Mouse (Mus musculus): ENCODE measurements around the gene Ankrd37.

Ankrd37 gene

DNA sequence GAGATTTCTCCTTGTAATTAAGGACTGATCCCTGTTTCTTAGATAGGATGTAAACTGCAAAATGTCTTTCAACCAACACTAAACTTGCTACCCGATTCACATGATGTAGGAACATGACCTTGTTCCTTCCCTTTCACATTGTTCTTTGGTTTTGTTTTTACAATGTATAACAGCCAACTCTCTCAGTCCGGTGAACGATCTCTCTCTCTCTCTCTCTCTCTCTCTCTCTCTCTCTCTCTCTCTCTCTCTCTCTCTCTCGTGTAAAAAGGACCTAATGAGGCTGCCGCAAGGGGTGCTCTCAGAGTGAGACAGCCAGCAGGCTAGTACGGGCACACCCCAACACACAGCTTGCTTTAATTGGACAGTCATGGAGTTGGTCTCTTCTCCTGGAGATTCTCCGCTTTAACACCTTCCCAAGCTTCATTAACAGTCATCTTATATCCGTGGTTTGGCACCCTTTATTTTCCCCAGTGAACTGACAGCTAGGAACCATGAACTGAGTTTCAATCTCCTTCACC lies 31.5 kb downstream of the Ankrd37 start:
- DNase-seq, result no peak

DNA sequence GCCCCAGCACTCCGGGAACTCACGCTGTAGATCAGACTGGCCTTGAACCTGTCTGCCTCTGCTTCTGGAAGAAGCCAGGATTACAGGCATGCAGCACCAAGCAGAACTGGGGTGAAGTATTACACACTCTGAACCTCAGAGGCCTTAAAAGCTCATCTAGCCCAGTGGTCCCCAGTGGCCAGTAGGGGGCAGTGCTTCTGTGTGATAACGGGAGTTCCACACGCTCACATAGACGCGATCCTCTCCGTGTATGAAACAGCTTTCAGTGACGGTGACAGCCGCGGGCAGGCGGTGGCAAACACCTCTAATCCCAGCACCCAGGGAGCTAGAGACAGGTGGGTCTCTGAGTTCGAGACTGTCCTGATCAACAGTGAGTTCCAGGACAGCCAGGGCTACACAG lies 34.6 kb downstream of the Ankrd37 start:
- DNase-seq, result no peak

DNA sequence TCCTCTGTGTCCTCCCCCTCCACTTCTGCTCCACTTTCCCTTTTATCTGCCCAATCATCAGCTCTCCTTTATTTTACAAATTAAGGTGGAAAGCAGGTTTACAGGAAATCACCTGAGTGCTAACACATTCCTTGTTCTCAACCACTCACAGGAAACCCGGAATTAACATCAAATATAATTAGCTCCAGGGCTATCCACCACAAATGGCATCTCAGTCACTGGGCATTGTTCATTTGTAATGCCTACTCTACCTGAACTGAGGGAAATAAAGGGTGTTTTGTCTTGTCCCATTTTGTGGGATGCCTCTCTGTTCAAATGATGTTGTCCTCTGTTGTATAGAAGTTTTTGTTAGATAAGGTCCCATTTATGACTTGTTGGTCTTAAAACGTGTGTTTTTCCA lies 54.9 kb downstream of the Ankrd37 start:
- no peak for DNase-seq

Data from layer of hippocampus, adult 9-11 months (tissue).